Mouse (Mus musculus) liver, adult 2 months (tissue): ENCODE measurements around the gene Gart.

Source experiments
- CTCF ChIP-seq: fragments of 200-500 bp; IDR thresholded peaks from 2 replicates; pipeline ENCODE4 v1.5.1; 2011; ENCODE audit warnings: low read depth, low read length, control low read depth
- POLR2A ChIP-seq: fragments of 200-500 bp; IDR thresholded peaks from 2 replicates; pipeline ENCODE4 v1.6.1; 2011; ENCODE audit warnings: low read length, control low read depth; ENCODE audit not compliant: insufficient read depth; ENCODE audit errors: extremely low read depth

GRCm38 (mm10) chr16:91646681-91647419 is at the start of gene Gart:
- TF ChIP-seq CTCF (no peak), POLR2A (peak; percentile 95)
